Mouse (Mus musculus) midbrain, embryonic 11.5 days (tissue): ENCODE measurements around the gene Prr29. TPM values are rescaled to one million over a fixed set of nuclear protein-coding genes. Genes with fewer than 3 reads are reported as not detected.

ENCODE experiments used
- ATAC-seq: fragments of 200-750 bp; cut with Nextera tagmentation; 2 replicates; pipeline ENCODE4 v1.8.0; 2017; ENCODE audit warnings: moderate TSS enrichment, moderate library complexity; ENCODE audit not compliant: low FRiP score
- DNase-seq: peaks from one replicate; pipeline ENCODE4 v3.0.0; 2015; ENCODE audit warnings: low spot score; ENCODE audit errors: missing footprints
- H3K27ac ChIP-seq: fragments of 300-500 bp; sonication (generic); 2 replicates; pipeline ENCODE4 v1.5.1; 2014; ENCODE audit warnings: low read depth, low read length
- H3K27me3 ChIP-seq: fragments of 300-500 bp; sonication (generic); 2 replicates; pipeline ENCODE4 v1.6.1; 2014; ENCODE audit warnings: mild to moderate bottlenecking, low read length, moderate library complexity, mixed read lengths; ENCODE audit not compliant: control insufficient read depth, insufficient read depth
- H3K36me3 ChIP-seq: fragments of 300-500 bp; sonication (generic); 2 replicates; pipeline ENCODE4 v1.6.1; 2014; ENCODE audit warnings: mild to moderate bottlenecking, low read length, moderate library complexity, mixed read lengths; ENCODE audit not compliant: control insufficient read depth, insufficient read depth
- H3K4me1 ChIP-seq: fragments of 300-500 bp; sonication (generic); 2 replicates; pipeline ENCODE4 v1.6.1; 2014; ENCODE audit warnings: low read length; ENCODE audit not compliant: control insufficient read depth, insufficient read depth
- H3K4me2 ChIP-seq: fragments of 300-500 bp; sonication (generic); 2 replicates; pipeline ENCODE4 v1.6.1; 2014; ENCODE audit warnings: mild to moderate bottlenecking, moderate library complexity
- H3K4me3 ChIP-seq: fragments of 300-500 bp; sonication (generic); 2 replicates; pipeline ENCODE4 v1.5.1; 2014; ENCODE audit warnings: low read depth, low read length
- H3K9ac ChIP-seq: fragments of 300-500 bp; sonication (generic); 2 replicates; pipeline ENCODE4 v1.6.1; 2014; ENCODE audit warnings: low read length
- H3K9me3 ChIP-seq: fragments of 300-500 bp; sonication (generic); 2 replicates; pipeline ENCODE4 v1.6.1; 2016; ENCODE audit warnings: low read length; ENCODE audit not compliant: control insufficient read depth
- WGBS: fragments of 180-500 bp; shearing (Covaris S2); extraction: QIAGEN DNeasy Blood & Tissue Kit; methylation state at CpG from one replicate; pipeline ENCODE4 v1.1.7; 2014; 5-methylcytosine and 5-hydroxymethylcytosine counted together
- polyA plus RNA-seq: library from polyadenylated mRNA; unstranded; fragments of >200 nt; fragmentation: Nextera tagmentation; extraction: Ambion mirVana; gene quantifications from 2 replicates; pipeline ENCODE4 v1.2.1, GENCODE M21; 2014

Prr29 gene
- polyA plus RNA-seq, 1 experiment from 2014 or later, result not detected

DNA sequence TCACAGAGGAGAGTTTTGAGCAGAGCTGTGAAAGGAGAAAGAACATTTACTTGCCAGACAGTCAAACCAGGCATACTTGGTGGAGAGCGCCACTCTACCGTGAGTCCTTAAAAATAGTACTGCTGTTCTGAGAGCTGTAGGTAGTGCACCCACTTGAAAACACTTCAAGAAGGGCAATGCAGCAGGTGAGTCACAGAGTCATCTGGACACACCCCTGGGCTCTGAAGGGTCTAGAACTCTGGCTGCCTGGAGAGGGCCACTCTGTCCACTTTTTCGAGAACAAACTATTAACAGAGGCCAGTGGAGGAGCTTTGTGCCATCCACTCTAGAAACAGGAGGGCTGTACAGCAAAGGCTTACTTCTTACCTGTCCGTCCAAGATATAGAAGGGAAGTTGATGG, 61.2 kb downstream of the Prr29 start:
- Histone ChIP-seq H3K9me3 (no peaks in the 10 kb centered on the region), H3K4me2 (no peak overlapping the region), H3K4me3 (no peak overlapping the region), H3K27ac (no peak overlapping the region), H3K27me3 (no peaks in the 10 kb centered on the region), H3K36me3 (no peaks in the 10 kb centered on the region), H3K9ac (no peak overlapping the region), H3K4me1 (no peaks in the 10 kb centered on the region)
- DNase-seq, result no peak
- WGBS, result 89% methylated on average over 4 of the region's 4 CpGs
- no peak for ATAC-seq

Other genes starting within 250 kb of the Prr29 start
- not detected in 2 replicates for gene Gm10840, start 204.6 kb upstream of the Prr29 start, polyA plus RNA-seq
- 301 and 308 TPM in 2 replicates for gene Limd2, start 204.6 kb upstream of the Prr29 start, polyA plus RNA-seq
- 38.4 and 40.5 TPM in 2 replicates for gene Strada, start 163.3 kb upstream of the Prr29 start, polyA plus RNA-seq
- gene Ccdc47, start 149.1 kb upstream of the Prr29 start, polyA plus RNA-seq, result 74.1 and 76.4 TPM in 2 replicates
- gene Ddx42, start 148.5 kb upstream of the Prr29 start, polyA plus RNA-seq, result 105 and 110 TPM in 2 replicates
- 67.3 and 71.4 TPM in 2 replicates for gene Ftsj3, start 109.4 kb upstream of the Prr29 start, polyA plus RNA-seq
- gene Psmc5, start 109.3 kb upstream of the Prr29 start, polyA plus RNA-seq, result 396 and 404 TPM in 2 replicates
- gene Smarcd2, start 92.5 kb upstream of the Prr29 start, polyA plus RNA-seq, result 23.0 and 26.5 TPM in 2 replicates
- gene Tcam1, start 88.8 kb upstream of the Prr29 start, polyA plus RNA-seq, result 0.04 TPM in 2 replicates
- not detected in 2 replicates for gene Gh, start 63.6 kb upstream of the Prr29 start, polyA plus RNA-seq
- 1.2 and 1.8 TPM in 2 replicates for gene Cd79b, start 50.7 kb upstream of the Prr29 start, polyA plus RNA-seq
- gene Scn4a, start 12.2 kb upstream of the Prr29 start, polyA plus RNA-seq, result not detected in 2 replicates
- 15.8 and 16.9 TPM in 2 replicates for gene Icam2, start 22.6 kb downstream of the Prr29 start, polyA plus RNA-seq
- gene Ern1, start 122.4 kb downstream of the Prr29 start, polyA plus RNA-seq, result 4.6 and 5.5 TPM in 2 replicates
- 9.9 and 10.8 TPM in 2 replicates for gene Tex2, start 248.0 kb downstream of the Prr29 start, polyA plus RNA-seq